Mouse (Mus musculus): ENCODE measurements around the gene Xpr1. TPM values are rescaled to one million over a fixed set of nuclear protein-coding genes. Genes with fewer than 3 reads are reported as not detected.

The Xpr1 gene
- polyA plus RNA-seq, 1 experiment: 33.2 TPM

DNA sequence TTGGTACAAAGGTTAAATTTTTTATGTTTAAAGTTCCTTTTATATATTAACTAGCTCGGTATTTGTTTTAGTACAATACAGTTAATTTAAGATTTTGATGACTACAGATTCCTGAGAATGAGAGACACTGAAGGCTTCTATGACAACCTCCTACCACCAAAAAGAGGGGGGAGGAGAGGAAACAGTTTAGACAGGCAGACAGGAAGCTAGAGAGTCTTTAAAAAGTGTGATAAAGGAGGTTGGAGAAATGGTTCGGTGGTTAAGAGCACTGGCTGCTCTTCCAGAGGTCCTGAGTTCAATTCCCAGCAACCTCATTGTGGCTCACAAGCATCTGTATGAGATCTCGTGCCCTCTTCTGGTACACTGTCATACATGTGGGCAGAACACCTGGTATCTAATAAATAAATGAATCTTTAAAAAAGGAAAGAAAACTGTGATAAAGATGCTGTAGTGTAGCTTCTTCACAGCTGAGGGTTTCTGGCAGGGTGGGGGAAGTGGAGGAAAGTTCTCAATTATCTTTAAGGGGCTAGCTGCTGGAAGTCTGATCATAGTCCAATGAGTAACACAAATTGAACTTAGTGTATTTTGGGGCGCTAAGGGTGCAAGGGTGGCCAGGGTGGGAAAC is 55.6 kb downstream of the Xpr1 start:
- Histone ChIP-seq H3K4me1 (ENCODE audit: control insufficient read depth, insufficient read depth, low read length) (no peaks in the 10 kb centered on the region), H3K27me3 (ENCODE audit: control insufficient read depth, insufficient read depth, low read length) (no peaks in the 10 kb centered on the region), H3K36me3 (ENCODE audit: control insufficient read depth, insufficient read depth, low read length) (no peaks in the 10 kb centered on the region), H3K4me3 (ENCODE audit: control insufficient read depth, low read depth, low read length) (no peak overlapping the region), H3K27ac (ENCODE audit: control insufficient read depth, insufficient read depth, low read depth, low read length) (no peak overlapping the region)
- TF ChIP-seq POLR2A (IDR thresholded peaks at IDR 0.05; ENCODE audit: control insufficient read depth, low read depth, low read length) (no peak), CTCF (IDR thresholded peaks at IDR 0.05; ENCODE audit: control insufficient read depth, insufficient read depth, insufficient replicate concordance, low read depth, low read length) (no peak)

DNA sequence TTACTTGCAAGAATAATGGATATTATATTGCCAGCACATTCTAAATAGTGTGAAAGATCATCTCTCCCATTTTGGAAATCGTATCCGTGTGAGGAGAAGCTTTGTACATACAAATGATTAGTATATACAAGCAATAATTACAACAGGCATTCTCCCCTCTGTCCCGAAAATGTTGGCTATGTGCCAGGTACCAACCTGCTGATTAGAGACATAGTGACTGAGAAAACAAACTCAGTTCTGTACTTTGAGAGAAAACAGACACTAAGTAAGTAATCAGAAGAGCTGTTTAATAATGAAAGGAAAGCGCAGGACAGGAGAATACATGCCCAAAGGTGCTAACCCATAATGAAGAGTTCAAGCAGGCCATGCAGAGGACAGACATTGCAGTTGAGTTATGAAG is 64.1 kb downstream of the Xpr1 start:
- no peaks in the 10 kb centered on the region for H3K27me3 ChIP-seq (ENCODE audit: control insufficient read depth, insufficient read depth, low read length)
- H3K4me3 ChIP-seq (ENCODE audit: control insufficient read depth, low read depth, low read length): no peak overlapping the region
- H3K27ac ChIP-seq (ENCODE audit: control insufficient read depth, insufficient read depth, low read depth, low read length): no peak overlapping the region
- H3K36me3 ChIP-seq (ENCODE audit: control insufficient read depth, insufficient read depth, low read length): no peaks in the 10 kb centered on the region
- no peaks in the 10 kb centered on the region for H3K4me1 ChIP-seq (ENCODE audit: control insufficient read depth, insufficient read depth, low read length)
- TF ChIP-seq CTCF (IDR thresholded peaks at IDR 0.05; ENCODE audit: control insufficient read depth, insufficient read depth, insufficient replicate concordance, low read depth, low read length) (no peak), POLR2A (IDR thresholded peaks at IDR 0.05; ENCODE audit: control insufficient read depth, low read depth, low read length) (no peak)

DNA sequence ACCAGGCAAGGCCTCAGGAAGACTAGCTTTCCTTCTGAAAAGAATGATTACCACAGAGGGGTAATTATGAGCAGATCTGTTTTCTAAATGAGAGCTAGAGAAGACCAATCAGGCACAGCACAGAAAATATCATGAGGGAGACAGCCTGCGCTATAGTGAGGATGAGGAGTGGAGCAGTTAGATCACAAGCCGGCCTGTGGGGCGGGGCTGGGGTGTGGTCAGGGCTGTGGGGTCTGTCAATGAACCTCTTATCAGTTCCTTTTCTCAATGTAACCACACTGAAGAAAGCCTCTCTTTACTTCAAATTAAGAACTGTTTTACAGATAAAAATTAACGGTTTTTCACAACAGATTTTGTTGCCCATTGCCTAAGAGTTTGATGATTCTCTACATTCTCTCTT is 65.7 kb downstream of the Xpr1 start:
- no peak overlapping the region for H3K4me3 ChIP-seq (ENCODE audit: control insufficient read depth, low read depth, low read length)
- TF ChIP-seq POLR2A (IDR thresholded peaks at IDR 0.05; ENCODE audit: control insufficient read depth, low read depth, low read length) (no peak), CTCF (IDR thresholded peaks at IDR 0.05; ENCODE audit: control insufficient read depth, insufficient read depth, insufficient replicate concordance, low read depth, low read length) (no peak)
- H3K36me3 ChIP-seq (ENCODE audit: control insufficient read depth, insufficient read depth, low read length): no peaks in the 10 kb centered on the region
- H3K27me3 ChIP-seq (ENCODE audit: control insufficient read depth, insufficient read depth, low read length): no peaks in the 10 kb centered on the region
- H3K4me1 ChIP-seq (ENCODE audit: control insufficient read depth, insufficient read depth, low read length): no peaks in the 10 kb centered on the region
- H3K27ac ChIP-seq (ENCODE audit: control insufficient read depth, insufficient read depth, low read depth, low read length): no peak overlapping the region

DNA sequence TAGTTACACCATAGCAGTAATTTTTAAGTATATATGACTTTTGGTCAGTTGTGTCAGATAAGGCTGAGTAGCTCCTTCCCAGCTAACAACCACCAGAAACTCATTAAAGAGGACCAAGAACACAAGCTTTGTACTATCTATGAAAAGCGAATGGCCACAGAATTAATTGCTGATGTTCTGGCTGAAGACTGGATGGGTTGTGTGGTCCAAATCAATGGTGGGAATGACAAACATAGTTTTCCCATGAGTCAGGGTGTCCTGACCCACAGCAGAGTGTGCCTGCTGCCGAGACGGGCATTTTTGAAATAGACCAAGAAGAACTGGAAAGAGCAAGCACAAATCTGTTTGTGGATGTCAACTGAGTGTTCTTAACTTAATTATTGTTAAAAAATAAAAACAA is 68.7 kb downstream of the Xpr1 start:
- Histone ChIP-seq H3K4me3 (ENCODE audit: control insufficient read depth, low read depth, low read length) (no peak overlapping the region), H3K4me1 (ENCODE audit: control insufficient read depth, insufficient read depth, low read length) (no peaks in the 10 kb centered on the region), H3K27ac (ENCODE audit: control insufficient read depth, insufficient read depth, low read depth, low read length) (no peak overlapping the region), H3K36me3 (ENCODE audit: control insufficient read depth, insufficient read depth, low read length) (no peaks in the 10 kb centered on the region), H3K27me3 (ENCODE audit: control insufficient read depth, insufficient read depth, low read length) (no peaks in the 10 kb centered on the region)
- no peak for TF ChIP-seq POLR2A (IDR thresholded peaks at IDR 0.05; ENCODE audit: control insufficient read depth, low read depth, low read length)
- no peak for TF ChIP-seq CTCF (IDR thresholded peaks at IDR 0.05; ENCODE audit: control insufficient read depth, insufficient read depth, insufficient replicate concordance, low read depth, low read length)

DNA sequence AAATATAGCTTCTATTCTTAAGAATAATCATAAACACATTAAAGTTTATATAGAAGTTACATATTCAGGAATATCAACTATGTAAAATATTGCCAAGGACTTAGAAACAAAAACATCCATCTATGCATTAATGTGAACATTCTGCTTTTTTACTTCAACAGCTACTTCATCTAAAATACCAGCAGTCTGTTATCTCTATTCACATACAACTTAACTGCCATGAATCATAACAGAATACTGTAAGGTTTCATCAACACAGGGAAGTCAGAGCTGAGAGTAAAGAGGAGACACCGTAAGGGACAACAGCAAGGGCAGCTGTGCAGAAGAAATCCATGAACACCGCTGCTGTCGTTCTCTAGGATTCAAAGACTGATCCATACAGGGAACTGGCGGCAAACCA is 69.9 kb downstream of the Xpr1 start:
- Histone ChIP-seq H3K4me3 (ENCODE audit: control insufficient read depth, low read depth, low read length) (no peak overlapping the region), H3K27ac (ENCODE audit: control insufficient read depth, insufficient read depth, low read depth, low read length) (no peak overlapping the region), H3K4me1 (ENCODE audit: control insufficient read depth, insufficient read depth, low read length) (no peaks in the 10 kb centered on the region), H3K27me3 (ENCODE audit: control insufficient read depth, insufficient read depth, low read length) (no peaks in the 10 kb centered on the region), H3K36me3 (ENCODE audit: control insufficient read depth, insufficient read depth, low read length) (no peaks in the 10 kb centered on the region)
- TF ChIP-seq CTCF (IDR thresholded peaks at IDR 0.05; ENCODE audit: control insufficient read depth, insufficient read depth, insufficient replicate concordance, low read depth, low read length): no peak
- TF ChIP-seq POLR2A (IDR thresholded peaks at IDR 0.05; ENCODE audit: control insufficient read depth, low read depth, low read length): no peak

DNA sequence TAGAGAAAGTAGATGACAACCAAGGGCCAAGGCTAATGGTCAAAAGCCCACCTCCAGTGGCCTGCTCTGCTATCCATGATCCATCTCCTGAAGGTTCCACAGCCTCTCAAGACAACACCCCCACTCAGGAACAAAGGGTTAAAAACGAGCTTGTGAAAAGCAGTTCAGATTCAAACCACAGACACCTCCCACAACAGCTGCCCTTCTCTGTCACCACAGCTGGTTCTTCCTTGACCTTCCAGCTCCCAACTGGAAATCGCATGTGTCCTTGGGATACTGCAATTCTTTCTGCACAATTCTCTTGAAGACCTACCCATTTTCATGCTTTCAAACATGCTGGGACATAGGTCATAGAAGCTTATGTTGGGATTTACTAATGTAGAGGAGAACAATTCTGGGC is 73.2 kb downstream of the Xpr1 start:
- no peak for TF ChIP-seq CTCF (IDR thresholded peaks at IDR 0.05; ENCODE audit: control insufficient read depth, insufficient read depth, insufficient replicate concordance, low read depth, low read length)
- TF ChIP-seq POLR2A (IDR thresholded peaks at IDR 0.05; ENCODE audit: control insufficient read depth, low read depth, low read length): no peak
- H3K27ac ChIP-seq (ENCODE audit: control insufficient read depth, insufficient read depth, low read depth, low read length): no peak overlapping the region
- no peaks in the 10 kb centered on the region for H3K4me1 ChIP-seq (ENCODE audit: control insufficient read depth, insufficient read depth, low read length)
- H3K27me3 ChIP-seq (ENCODE audit: control insufficient read depth, insufficient read depth, low read length): no peaks in the 10 kb centered on the region
- no peak overlapping the region for H3K4me3 ChIP-seq (ENCODE audit: control insufficient read depth, low read depth, low read length)
- H3K36me3 ChIP-seq (ENCODE audit: control insufficient read depth, insufficient read depth, low read length): no peaks in the 10 kb centered on the region

DNA sequence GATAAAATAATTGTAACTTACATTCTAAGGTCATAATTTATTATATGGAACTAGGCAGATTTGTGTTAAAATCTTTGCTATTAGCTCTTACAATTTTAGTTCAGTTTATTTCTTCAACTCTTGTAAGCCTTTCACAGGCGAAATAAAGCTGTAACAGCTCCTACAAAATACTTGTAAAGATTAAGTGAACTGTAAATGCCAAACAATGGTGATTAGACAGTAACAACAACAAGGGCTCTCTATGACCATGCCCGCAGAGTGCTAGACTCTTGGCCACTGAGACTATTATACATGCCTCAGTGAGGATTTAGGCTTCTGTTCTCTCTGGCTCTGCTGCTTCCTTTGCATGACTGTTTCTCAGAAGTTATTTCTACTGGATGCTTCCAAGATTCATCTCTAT is 77.6 kb downstream of the Xpr1 start:
- Histone ChIP-seq H3K36me3 (ENCODE audit: control insufficient read depth, insufficient read depth, low read length) (no peaks in the 10 kb centered on the region), H3K27me3 (ENCODE audit: control insufficient read depth, insufficient read depth, low read length) (no peaks in the 10 kb centered on the region), H3K4me3 (ENCODE audit: control insufficient read depth, low read depth, low read length) (no peak overlapping the region), H3K4me1 (ENCODE audit: control insufficient read depth, insufficient read depth, low read length) (no peaks in the 10 kb centered on the region), H3K27ac (ENCODE audit: control insufficient read depth, insufficient read depth, low read depth, low read length) (no peak overlapping the region)
- TF ChIP-seq CTCF (IDR thresholded peaks at IDR 0.05; ENCODE audit: control insufficient read depth, insufficient read depth, insufficient replicate concordance, low read depth, low read length) (no peak), POLR2A (IDR thresholded peaks at IDR 0.05; ENCODE audit: control insufficient read depth, low read depth, low read length) (no peak)

DNA sequence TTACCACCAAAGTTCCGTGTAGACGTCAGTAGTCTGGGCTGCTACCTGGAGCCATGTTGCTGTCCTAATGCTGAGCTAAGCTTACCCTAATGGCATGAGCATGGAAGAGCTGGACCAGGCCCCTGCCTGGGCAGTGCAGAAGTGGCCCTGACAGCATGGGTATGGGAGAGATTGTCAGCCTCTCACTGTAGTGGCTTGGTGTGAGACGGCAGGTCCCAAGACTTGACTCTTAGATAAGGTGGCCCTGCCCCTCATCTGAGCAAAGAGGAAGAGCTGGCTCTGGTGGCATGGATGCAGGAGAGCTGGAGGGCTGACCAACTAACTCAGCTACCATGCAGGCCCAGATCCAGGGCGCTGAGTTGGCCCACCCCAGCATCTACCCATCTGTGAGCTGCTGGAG is 79.9 kb downstream of the Xpr1 start:
- no peak for TF ChIP-seq POLR2A (IDR thresholded peaks at IDR 0.05; ENCODE audit: control insufficient read depth, low read depth, low read length)
- no peak for TF ChIP-seq CTCF (IDR thresholded peaks at IDR 0.05; ENCODE audit: control insufficient read depth, insufficient read depth, insufficient replicate concordance, low read depth, low read length)
- Histone ChIP-seq H3K27me3 (ENCODE audit: control insufficient read depth, insufficient read depth, low read length) (no peaks in the 10 kb centered on the region), H3K27ac (ENCODE audit: control insufficient read depth, insufficient read depth, low read depth, low read length) (no peak overlapping the region), H3K36me3 (ENCODE audit: control insufficient read depth, insufficient read depth, low read length) (no peaks in the 10 kb centered on the region), H3K4me3 (ENCODE audit: control insufficient read depth, low read depth, low read length) (no peak overlapping the region), H3K4me1 (ENCODE audit: control insufficient read depth, insufficient read depth, low read length) (no peaks in the 10 kb centered on the region)

Measured in testis, adult 2 months (tissue).